Mouse (Mus musculus) subcutaneous adipose tissue, adult 2 months (tissue): ENCODE measurements around the gene Zfp735. TPM values are rescaled to one million over a fixed set of nuclear protein-coding genes. Genes with fewer than 3 reads are reported as not detected.

Experiments
- polyA plus RNA-seq: library from polyadenylated mRNA; depleted of rRNA; stranded (reverse); fragments of >200 nt; gene quantifications from 2 replicates; pipeline ENCODE4 v1.2.3, GENCODE M21; 2012; ENCODE audit warnings: low replicate concordance; rRNA removed

Zfp735 gene
- polyA plus RNA-seq = not detected in 2 replicates

DNA sequence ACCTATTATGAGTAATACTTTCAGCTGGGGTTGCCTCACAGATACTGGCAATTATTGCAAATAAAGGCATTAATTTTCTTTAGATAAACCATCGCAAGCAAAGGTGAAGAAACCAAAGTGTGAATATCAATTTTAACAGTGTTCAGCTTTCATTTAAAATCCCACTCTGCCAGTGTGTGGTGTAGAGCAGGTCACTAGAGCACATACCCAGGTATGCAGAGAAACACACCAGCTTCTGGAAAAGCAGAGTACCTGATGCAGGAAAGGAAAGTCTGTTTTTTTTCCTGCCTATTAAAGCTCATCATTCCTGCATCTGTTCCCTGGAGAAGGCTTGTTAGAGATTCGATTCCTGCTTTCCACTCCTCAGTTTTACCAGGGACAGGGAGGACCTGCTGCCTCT, at the start of gene Zfp735:
Gene Zfp735 (plus strand): TSS at position 301 of the 400 bp plus-strand sequence.

Other genes starting within 250 kb of the Zfp735 start
- gene Olfr380, start 231.3 kb upstream of the Zfp735 start, polyA plus RNA-seq = not detected in 2 replicates
- gene Olfr381, start 197.2 kb upstream of the Zfp735 start, polyA plus RNA-seq = not detected in 2 replicates
- gene Olfr382, start 171.6 kb upstream of the Zfp735 start, polyA plus RNA-seq = not detected in 2 replicates
- not detected in 2 replicates for gene Olfr385, start 95.8 kb upstream of the Zfp735 start, polyA plus RNA-seq
- gene Olfr384, start 90.2 kb upstream of the Zfp735 start, polyA plus RNA-seq = not detected in 2 replicates
- gene Olfr389, start 91.9 kb downstream of the Zfp735 start, polyA plus RNA-seq = not detected in 2 replicates
- not detected in 2 replicates for gene Olfr390, start 94.2 kb downstream of the Zfp735 start, polyA plus RNA-seq
- gene Olfr391-ps, start 114.3 kb downstream of the Zfp735 start, polyA plus RNA-seq = not detected in 2 replicates
- gene Olfr392, start 128.3 kb downstream of the Zfp735 start, polyA plus RNA-seq = not detected in 2 replicates
- gene Olfr393, start 162.7 kb downstream of the Zfp735 start, polyA plus RNA-seq = not detected in 2 replicates
- not detected in 2 replicates for gene Olfr394, start 202.0 kb downstream of the Zfp735 start, polyA plus RNA-seq
- gene Olfr395, start 220.5 kb downstream of the Zfp735 start, polyA plus RNA-seq = not detected in 2 replicates
- gene Olfr23, start 247.9 kb downstream of the Zfp735 start, polyA plus RNA-seq = not detected in 2 replicates